Mouse (Mus musculus): ENCODE measurements around the gene Ccdc60. TPM values are rescaled to one million over a fixed set of nuclear protein-coding genes. Genes with fewer than 3 reads are reported as not detected.
"Not testable (repeated sequence)": the region's sequence is repeated elsewhere in the genome, so short reads cannot be mapped to it uniquely, and the experiment has no call there.

The Ccdc60 gene
- 1 to 10 TPM in 1 of 2 experiments, under 1 TPM in 1; 0.37 to 1.0 TPM for total RNA-seq (2021)
- long read RNA-seq, partial matches to known transcripts = 0 of 4 reads
- long read RNA-seq, other reads (novel, unspliced or antisense) = 4 of 4 reads

DNA sequence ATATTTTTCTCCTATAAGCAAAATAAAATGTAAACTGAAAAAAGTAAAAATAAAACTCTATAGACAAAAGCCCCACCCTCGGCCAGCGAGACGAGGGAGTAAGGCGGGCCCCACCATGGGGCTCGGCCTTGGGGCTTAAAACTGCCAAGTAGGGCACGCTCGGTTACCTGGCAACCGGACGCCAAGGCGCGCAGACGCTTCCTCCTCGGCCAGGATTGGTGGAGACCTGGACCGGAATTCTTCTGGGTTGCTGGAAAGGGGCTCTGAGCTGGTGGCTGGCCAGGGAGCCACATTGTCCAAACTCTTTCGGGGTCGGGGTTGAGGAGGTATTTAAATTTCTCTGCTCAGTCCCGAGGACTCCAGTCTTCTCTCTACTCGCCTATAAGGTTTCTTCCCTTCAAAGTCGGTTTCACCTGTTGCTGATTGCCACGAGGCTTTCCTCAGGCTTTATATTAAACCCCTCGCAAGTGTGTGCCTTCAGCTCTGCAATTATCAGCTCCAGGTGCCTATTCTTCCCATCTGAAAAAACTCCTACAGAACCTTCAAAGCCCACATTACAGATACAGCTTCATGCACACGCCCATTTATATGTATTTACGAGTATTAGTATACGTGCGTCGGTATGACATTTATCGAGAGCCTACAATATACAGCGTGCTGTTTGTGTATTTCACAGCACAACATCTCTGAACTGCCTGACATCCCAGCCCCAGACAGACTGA lies at the start of gene Ccdc60:
TSS of gene Ccdc60 (minus strand) at position 137 of the 722 bp plus-strand sequence.
- DNase-seq (ENCODE audit: low spot score in 2 of 2) = no peak

DNA sequence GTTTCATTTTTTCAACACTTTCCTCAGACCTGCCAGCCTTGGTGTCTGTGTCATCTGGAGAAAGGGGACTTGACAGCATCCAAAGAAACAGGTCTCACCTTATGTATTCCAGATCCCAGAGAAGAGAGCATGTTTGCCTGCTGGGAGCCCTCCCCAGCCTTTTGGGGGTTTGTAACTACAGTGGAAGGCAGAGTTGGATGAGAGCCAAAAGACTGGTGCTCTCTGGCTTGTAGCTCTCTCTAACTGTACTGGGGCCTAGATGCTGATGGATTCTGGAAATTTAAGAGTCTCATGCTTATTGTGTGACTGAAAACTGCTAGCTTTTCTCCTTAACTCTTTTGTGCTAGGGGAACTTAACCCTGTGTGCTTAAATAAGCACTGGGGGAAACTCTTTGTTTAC lies 47.4 kb upstream of the Ccdc60 start:
- no peak for DNase-seq (ENCODE audit: low spot score in 2 of 2)

DNA sequence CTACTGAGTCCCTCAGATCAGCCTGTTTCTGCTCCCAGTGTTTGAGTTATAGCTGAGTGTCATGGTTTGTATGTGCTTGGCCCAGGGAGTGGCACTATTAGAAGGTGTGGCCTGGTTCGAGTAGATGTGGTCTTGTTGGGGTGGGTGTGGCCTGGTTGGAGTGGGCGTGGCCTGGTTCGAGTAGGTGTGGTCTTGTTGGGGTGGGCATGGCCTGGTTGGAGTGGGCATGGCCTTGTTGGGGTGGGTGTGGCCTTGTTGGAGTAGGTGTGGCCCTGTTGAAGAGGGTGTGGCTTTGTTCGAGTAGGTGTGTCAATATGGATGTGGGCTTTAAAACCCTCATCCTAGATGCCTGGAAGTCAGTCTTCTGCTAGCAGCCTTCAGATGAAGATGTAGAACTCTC lies 40.1 kb upstream of the Ccdc60 start:
- DNase-seq (ENCODE audit: low spot score in 2 of 2) = no peak

DNA sequence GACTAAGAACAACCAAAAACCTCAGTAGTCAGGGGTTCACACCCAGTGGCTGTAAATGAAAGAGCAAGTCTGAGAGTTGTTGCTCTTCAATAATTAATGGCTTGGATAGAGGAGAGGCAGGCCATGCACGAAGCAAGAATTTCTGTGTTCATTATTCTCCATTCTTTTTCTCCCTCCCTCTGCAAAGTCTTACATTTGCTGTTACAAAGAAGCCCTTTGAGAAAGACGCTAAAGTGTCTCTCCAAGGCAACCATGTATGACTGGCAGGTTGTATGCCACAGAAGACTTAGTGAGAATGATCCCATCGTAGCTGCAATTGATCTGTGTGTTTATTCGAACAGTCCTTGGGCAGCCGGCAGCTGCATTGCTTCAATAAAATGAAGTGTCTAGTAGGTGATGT lies 34.6 kb upstream of the Ccdc60 start:
- DNase-seq (ENCODE audit: low spot score in 2 of 2) = no peak

DNA sequence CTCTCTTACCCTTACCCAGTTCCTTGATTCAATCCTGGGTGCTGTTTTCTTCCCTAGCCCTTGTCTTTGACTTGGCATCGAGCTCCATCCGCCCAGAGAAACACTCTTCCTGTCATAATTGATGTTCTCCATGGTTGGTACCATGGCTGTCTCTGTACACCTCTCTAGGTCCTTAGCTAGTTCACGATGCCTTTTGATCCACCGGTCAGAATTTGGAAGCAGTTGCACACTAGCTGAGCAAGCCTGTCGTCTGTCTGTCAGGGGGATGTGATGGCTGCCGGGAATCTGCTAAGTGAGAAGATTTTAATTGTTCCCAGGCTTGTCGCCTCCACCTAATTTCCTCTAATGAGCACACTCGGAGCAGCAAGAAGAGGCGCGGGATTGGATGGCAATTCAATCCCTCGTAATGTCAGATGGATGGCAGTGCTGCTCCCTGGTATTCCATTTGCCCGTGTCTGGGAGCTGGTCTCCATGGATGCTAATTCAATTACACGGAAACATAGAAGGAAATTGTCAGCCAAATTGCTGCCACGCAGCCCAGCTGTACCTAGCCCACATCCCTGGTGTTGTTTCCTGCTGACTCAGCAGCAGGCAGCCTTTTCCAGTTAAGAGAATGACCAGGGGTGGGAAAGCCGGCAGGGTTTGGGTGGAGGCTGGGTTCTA lies 33.7 kb upstream of the Ccdc60 start:
- peak; percentile 52 to 61 for DNase-seq (ENCODE audit: low spot score in 2 of 2)

DNA sequence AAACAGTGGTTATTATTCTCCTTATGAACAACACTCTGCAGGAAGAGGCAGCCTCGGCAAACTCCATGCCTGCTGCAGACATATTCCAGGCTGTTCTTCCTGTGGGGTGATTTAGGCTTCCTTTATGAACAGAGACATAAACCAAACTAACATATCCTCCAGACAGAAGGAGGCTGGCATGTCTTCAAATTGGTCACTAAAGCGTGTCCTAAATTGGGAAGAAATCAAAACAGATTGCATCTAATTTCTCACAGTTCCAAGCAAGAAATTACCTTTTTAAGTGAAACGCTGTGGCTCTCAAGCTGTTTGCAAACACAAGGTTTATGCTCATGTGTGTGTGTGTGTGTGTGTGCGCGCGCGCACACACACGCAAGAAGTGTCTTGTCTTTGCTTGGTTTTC lies 24.9 kb upstream of the Ccdc60 start:
- no peak for DNase-seq (ENCODE audit: low spot score in 2 of 2)

DNA sequence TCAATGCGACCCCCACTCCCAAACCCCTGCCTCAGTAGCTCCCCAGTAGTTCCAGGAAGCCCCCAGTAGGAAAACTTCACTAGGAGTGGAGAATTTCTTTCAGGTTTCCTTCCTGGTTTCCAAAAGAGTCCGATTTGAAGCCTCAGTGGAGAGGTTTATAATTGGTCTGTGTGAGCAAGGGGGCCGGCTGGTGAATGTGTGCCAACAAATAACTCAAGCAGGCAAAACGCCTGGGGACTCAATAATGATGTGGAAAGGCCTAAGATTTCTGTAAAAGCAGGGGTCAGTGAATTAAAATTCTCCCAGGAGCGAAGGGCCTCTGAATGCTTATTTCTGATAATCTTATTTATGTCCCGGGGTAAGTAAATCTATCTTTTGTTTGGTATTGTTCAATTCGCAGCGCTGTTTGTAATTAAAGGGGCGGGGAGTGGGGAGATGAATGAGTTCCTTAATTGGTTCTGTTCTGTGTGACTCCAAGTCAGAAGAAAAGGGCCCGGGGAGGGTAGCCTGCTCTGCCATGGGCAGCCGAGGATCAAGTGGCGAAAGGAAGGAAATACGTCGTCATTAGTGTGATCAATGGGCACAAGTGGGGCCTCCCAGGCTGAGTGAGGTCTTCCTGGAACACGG lies 23.4 kb upstream of the Ccdc60 start:
- DNase-seq (ENCODE audit: low spot score in 2 of 2) = peak; percentile 35 to 41

DNA sequence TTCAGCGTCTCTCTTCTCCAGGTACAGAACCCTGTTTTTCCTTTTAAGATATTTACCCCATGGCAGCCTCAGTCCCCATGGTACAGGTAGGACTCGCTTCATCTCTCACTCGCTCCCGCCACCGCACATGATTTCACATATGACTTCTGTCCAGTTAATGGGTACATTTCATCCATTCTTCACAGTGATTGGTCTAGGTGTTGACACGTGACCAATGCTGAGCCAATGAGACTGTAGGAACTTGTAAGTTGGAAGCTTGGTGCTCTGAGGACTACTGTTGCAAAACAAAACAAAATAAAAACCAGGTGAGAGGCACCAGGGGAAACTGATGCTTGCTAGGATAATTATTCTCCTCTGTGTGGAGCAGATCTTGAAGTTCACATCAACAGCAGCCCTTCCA lies 22.9 kb upstream of the Ccdc60 start:
- no peak for DNase-seq (ENCODE audit: low spot score in 2 of 2)

DNA sequence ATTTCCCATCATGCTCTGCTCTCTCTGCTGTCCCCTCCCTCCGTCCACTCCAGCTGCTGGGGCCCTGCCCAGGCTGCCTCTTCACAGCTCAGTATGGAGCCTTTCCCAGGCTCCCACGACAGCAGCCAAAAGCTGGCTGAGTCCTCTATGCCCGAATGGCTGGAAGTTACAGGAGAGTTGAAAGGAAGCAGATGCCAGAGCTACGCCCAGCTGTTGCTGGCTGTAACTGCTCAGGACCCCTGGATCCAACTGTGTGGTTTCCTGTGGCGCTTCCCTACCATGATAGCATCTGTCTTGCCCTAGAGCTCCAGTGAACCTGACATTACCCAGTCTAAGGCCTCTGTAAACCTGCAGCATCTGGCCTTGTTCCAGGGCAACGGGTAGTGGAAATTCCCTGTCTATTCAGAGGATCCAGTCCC lies 20.6 kb upstream of the Ccdc60 start:
- no peak for DNase-seq (ENCODE audit: low spot score in 2 of 2)

DNA sequence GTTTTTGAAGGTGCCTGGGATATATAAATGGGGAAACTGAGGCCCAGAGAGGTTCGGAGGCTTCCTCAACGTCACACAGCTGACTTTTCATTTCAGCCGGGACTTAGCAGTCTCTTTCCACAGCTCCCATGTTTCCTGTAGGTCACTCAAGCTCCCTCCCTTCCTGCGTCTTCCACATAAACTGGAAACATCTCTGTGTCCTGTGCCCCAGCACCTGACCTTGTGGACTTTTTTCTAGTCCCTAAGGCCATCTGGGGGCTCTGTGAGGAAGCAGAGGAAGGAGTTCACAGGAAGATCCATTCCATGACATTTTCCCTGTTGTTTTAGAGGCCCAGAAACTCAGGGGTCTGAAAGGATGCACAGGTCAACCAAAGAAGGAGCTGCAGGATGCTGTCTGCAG lies 16.8 kb upstream of the Ccdc60 start:
- DNase-seq (ENCODE audit: low spot score in 2 of 2) = no peak

DNA sequence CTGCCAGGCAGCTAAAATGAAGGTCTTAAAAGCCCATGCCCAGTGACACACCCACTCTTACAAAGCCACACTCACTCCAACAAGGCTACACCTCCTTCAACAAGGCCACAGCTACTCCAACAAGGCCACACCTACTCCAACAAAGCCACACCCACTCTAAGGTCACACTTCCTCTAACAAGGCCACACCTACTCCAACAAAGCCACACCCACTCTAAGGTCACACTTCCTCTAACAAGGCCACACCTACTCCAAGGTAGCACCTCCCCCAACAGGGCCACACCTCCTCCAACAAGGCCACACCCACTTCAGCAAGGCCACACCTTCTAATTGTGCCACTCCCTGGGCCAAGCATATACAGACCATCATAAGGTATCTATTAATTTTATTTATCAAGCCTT lies 16.4 kb upstream of the Ccdc60 start:
- DNase-seq (ENCODE audit: low spot score in 2 of 2) = not testable (repeated sequence)

DNA sequence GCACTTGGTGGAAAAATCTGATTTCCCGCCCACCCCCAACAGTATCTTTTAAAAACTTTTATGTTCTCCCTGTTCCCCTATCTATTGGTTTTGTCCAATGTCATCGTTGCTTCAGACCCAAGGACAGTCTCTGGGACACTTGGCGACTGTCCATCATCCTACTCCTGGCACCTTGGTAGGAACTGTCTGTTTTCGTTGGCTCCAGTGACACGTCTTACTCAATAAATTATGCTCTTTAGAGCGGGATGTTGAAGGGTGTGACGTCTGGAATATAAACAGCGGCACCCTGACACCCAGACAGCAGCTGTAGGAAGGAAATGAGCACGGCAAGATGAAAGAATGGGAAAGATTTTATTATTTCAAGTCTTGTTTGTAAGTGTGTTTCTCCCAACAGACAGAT lies 12.2 kb upstream of the Ccdc60 start:
- no peak for DNase-seq (ENCODE audit: low spot score in 2 of 2)

DNA sequence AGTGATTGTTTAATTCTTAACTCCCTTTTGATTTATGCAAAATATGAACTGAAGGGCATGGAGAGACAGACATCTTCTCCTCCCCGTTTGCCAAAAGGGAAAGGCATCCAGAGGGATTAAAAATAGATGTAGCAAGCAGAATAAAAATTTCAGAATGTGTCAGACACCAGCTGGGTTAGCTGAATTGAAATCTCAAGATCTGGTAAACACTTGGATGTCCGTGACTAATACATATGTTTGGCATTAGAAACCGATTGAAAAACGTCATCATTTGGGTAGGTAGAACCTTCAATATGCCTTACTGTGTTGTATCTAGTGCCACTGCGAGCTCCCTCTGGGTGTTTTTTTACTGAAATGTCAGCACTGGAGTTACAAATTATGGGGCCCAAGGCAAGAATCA lies 4.7 kb upstream of the Ccdc60 start:
- DNase-seq (ENCODE audit: low spot score in 2 of 2) = no peak

DNA sequence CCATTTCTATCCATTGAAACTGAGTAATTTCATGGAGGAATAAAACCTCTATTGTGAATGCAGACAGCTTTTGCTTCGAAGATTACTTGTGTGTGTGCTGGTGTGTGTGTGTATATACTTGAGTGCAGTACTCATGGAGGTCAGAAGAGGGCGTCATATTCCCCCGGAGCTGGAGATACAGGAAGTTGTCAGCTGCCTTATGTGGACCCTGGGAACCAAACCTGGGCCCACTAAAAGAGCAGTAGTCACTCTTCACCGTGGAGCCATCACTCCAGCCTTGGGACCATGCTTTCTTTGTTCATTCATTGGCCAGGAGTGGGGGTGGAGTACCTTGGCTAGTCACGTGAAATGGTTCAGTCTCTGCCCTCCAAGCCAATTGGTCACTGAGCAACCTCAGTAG lies 1.8 kb upstream of the Ccdc60 start:
- no peak for DNase-seq (ENCODE audit: low spot score in 2 of 2)

DNA sequence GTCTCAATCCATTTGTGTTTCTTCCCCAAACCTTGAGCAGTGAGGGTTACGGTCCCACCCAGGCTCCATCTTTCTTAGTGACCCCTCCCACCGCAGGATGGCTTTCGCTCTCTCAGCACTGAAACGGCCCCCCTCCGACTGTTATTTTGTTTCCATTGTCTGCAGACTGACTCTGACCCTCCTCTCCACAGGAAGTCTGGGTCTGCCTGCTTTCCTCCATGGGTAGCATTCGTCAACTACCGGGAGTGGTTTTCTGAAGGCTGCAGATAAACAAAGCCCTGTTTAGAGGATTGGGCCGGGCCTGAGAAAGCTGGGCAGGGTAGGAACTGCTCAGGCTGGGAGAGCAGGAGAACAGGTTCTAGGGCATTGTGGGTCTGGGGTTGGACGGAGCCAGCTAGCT lies 1.1 kb upstream of the Ccdc60 start:
- no peak for DNase-seq (ENCODE audit: low spot score in 2 of 2)

DNA sequence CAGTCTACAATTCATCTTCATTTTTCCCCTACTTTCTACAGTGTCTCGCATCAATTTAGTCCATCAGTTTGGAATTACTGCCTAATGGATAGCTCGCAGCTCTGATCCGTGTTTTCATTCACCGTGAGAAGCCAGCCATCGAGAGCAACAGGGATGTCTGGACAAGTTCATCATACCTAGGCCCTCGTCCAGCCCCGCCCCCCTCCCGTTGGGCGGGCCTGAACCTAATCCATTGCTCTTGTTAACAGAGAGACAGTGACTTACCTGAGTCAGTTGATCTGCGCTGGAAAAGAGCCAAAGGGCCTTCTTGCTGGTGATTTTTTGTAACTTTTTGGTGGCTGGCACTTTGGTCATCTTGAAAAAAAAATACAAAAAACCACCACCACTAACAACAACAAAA lies 602 bp downstream of the Ccdc60 start:
- DNase-seq (ENCODE audit: low spot score in 2 of 2) = no peak

DNA sequence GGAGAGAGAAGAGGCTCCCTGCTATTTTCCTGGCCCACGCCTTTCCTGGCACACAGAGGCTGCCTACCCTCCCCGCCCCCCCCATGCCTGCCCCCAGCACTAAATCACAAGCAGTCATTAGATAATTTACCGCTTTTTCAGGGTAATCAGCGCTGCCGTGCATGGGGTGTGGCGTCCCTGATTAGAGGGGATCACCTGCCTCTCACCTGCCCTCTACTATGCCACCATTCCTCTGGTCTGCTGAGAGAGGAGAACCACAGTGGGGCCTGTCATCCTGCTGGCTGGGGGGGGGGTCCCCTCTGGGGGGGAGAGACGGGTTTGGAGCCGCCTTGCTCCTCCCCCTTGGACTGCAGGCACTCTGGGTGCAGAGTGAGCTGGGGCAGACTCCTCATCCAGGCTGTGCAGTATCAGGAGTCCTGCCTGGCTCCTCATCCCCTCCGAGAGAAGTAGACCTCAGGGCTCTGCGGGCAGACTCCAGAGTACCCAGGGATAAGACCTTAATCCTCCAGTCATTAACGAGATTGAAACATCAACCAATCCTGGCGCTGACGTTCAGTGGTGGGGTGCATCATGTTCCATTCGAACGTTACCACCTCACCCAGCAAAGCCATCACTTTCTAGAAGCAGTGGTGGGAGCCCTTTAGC lies 3.1 kb downstream of the Ccdc60 start:
- no peak for DNase-seq (ENCODE audit: low spot score in 2 of 2)

DNA sequence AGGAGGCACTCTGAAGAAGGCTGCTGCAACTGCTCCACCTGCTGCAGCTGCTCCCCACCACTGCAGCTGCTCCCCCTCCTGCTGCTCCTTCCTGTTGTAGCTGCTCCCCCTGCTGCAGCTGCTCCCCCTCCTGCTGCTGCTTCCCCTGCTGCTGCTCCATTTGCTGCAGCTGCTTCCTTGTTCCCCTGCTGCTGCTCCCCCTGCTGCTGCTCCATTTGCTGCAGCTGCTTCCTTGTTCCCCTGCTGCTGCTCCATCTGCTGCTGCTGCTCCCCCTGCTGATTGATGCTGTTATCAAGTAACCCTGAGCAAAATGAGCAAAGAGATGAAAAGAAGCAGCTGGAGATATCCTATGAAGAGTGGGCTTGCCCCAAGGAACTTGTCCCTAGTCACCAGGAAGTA lies 8.3 kb downstream of the Ccdc60 start:
- DNase-seq (ENCODE audit: low spot score in 2 of 2) = no peak

DNA sequence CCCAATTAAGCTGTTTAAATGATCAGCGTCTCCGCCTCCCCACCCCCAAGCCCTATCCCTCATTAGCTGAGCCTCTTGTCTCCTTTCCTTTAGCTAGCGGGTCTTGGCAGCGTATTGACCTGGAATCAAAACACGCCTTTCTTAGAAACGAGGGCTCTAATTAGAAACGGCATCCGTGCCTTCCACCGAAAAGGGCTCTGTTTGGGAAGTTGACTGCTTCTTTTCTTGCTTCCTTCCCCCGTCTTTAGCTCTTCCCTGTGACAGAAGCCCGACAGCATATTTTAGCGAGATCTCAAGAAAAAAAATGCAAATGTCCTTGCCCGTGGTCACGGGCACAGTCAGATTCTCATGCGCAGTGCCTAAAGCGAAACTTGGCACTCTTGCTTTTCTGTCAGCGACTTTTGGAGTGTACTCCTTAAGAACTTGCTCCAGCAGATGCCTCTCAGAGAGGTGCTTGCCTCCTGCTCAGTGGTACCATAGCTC lies 10.3 kb downstream of the Ccdc60 start:
- peak in 1 of 2 experiments; percentile 36 for DNase-seq (ENCODE audit: low spot score in 2 of 2)

DNA sequence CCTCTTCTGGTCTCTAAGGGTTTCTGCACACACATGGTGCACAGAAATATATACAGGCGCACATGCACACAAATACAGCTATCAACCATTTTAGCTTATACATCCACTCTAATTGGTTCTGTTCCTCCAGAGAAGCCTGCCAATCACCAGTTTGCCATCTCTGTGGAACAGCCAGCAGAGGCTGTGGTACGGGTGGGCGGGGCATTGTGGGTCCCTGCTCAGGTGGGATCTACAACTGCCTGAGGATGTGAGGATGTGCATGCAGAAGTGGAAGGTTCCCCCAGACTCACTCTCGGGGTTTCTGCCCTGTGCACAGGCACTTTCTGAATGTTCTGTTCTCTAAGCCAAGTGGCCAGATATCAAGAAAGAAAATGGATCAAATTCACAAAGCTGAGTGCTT lies 10.8 kb downstream of the Ccdc60 start:
- DNase-seq (ENCODE audit: low spot score in 2 of 2) = no peak

DNA sequence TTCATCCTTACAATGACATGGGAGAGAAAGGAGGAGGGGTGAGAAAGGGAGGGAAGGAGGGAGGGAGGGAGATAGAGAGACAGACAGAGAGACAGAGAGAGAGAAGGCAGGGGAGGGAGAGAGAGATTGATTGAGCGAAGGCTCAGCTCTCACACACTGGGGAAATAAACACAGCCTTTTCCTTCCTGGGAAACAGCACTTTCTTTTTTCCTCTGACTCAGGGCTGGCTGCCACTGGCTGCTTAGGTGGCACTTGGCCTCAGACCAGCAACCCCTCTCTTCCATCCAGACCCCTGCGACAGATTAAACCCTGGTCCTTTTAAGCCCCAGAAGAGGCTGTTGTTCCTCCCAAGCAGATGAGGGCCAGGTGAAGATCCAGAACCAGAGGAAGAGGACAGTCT lies 14.0 kb downstream of the Ccdc60 start:
- DNase-seq (ENCODE audit: low spot score in 2 of 2) = no peak

DNA sequence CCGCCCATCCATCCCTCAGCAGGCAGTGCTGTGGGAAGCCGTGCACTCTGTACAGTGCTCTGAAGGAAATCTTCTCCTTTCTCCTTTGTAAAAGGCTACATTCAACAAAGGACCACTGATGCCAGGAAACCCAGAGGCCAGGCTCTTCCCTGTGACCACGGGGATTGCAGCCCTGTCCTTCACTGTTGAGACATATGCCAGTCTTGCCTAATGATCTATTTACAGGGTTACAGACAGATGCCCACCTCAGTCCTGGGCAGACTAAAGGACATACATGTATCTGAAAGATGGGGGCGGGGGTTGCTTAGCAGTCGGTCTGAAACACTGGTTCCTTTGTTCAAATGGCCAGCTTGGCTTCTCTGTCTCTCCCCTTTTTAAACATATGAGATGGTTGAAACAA lies 14.4 kb downstream of the Ccdc60 start:
- DNase-seq (ENCODE audit: low spot score in 2 of 2) = no peak
